Mouse (Mus musculus) heart, adult 2 months (tissue): ENCODE measurements around the gene Fbxw7.
A peak's percentile ranks its signal among the peaks of the same experiment; 100 is the strongest.

Experiments used
- CTCF ChIP-seq: fragments of 200-600 bp; IDR thresholded peaks from 2 replicates; pipeline ENCODE4 v1.8.1; 2022; ENCODE audit warnings: antibody characterized with exemption, mild to moderate bottlenecking, moderate library complexity
- EP300 ChIP-seq: fragments of 200-500 bp; IDR thresholded peaks from 2 replicates; pipeline ENCODE4 v1.6.1; 2011; ENCODE audit warnings: low read depth, low read length, control low read depth; ENCODE audit not compliant: insufficient read depth
- POLR2A ChIP-seq: fragments of 200-500 bp; IDR thresholded peaks from 2 replicates; pipeline ENCODE4 v1.6.1; 2011; ENCODE audit warnings: mild to moderate bottlenecking, low read depth, low read length, control low read depth; ENCODE audit not compliant: insufficient read depth

- no peak for TF ChIP-seq POLR2A
- peak; percentile 80 for TF ChIP-seq CTCF
- no peak for TF ChIP-seq EP300
Observed at GRCm38 (mm10) chr3:84889648-84890047, 74.6 kb downstream of the Fbxw7 start.
